Mouse (Mus musculus) cerebellum, adult 2 months (tissue): ENCODE data around the gene Fam49a.

Experiments
- CTCF ChIP-seq: fragments of 200-500 bp; IDR thresholded peaks from 2 replicates; pipeline ENCODE4 v1.5.1; 2011; ENCODE audit warnings: low read depth, mild to moderate bottlenecking, control low read depth, low read length, moderate library complexity, borderline replicate concordance; ENCODE audit not compliant: insufficient read depth
- POLR2A ChIP-seq: fragments of 200-500 bp; IDR thresholded peaks from 2 replicates; pipeline ENCODE4 v1.6.1; 2011; ENCODE audit warnings: low read length, control low read depth, borderline replicate concordance; ENCODE audit not compliant: insufficient read depth

DNA sequence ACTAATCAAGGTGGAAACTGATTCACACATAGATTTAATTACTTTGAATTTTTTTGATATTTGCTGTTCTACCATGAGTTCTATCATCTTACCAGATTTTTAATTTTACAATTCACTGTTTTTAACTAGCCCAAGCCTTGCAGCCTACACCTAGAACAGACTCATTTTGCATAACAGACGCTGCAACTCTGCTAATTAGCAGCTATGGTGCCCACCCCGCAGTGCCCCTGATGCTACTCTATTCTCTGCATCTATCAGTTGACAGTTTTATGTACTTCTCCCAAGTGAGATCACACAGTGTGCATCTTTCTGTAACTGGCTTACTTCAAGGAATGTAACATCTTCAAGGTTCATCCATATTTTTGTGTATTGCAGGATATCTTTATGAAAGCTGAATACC lies 86.7 kb downstream of the Fam49a start:
- TF ChIP-seq CTCF = no peak
- no peak for TF ChIP-seq POLR2A
